Mouse (Mus musculus): Measurements from ENCODE around the gene Mrpl54.
A peak's percentile ranks its signal among the peaks of the same experiment; 100 is the strongest.

The Mrpl54 gene

DNA sequence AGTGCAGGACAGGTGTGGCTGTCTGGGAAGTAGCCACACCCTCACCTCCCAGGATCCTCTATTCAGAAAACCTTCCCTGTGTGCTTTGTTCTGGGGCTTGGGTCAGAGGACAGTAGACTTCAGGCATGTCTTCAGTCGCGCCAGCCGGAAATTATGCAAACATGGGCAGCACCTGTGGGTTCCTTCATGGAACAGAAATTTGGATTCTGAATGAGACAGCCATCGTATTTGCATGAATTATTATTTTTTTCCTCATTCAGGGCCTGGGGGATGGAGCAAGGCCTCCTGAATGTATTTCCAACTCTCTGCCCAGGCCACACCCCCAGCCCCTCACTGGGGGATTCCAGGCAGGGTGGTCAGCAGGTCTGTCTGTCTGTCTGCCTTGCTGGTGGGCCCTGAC is 5.7 kb downstream of the Mrpl54 start:
- no peak for DNase-seq (ENCODE audit: low spot score)

DNA sequence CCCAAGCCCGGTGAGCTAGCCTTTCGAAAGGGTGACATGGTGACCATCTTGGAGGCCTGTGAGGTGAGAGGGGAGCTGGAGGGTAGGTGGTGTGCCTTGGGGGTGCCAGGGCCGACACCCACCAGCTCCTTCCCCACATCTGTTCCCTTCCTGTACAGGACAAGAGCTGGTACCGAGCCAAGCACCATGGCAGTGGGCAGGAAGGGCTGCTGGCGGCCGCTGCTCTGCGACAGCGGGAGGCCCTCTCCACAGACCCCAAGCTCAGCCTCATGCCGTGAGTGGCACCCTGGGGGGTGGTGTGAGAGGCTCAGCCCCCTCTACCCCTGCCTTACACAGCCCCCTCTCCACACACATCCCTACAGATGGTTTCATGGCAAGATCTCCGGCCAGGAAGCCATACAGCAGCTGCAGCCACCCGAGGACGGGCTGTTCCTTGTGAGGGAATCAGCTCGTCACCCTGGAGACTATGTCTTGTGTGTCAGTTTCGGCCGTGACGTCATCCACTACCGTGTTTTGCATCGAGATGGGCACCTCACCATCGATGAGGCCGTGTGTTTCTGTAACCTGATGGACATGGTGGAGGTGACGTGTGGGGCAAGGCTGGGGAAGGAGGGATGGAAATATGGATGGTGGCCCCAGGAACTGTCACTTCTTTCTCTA is 7.4 kb downstream of the Mrpl54 start:
- no peak for DNase-seq (ENCODE audit: low spot score)

DNA sequence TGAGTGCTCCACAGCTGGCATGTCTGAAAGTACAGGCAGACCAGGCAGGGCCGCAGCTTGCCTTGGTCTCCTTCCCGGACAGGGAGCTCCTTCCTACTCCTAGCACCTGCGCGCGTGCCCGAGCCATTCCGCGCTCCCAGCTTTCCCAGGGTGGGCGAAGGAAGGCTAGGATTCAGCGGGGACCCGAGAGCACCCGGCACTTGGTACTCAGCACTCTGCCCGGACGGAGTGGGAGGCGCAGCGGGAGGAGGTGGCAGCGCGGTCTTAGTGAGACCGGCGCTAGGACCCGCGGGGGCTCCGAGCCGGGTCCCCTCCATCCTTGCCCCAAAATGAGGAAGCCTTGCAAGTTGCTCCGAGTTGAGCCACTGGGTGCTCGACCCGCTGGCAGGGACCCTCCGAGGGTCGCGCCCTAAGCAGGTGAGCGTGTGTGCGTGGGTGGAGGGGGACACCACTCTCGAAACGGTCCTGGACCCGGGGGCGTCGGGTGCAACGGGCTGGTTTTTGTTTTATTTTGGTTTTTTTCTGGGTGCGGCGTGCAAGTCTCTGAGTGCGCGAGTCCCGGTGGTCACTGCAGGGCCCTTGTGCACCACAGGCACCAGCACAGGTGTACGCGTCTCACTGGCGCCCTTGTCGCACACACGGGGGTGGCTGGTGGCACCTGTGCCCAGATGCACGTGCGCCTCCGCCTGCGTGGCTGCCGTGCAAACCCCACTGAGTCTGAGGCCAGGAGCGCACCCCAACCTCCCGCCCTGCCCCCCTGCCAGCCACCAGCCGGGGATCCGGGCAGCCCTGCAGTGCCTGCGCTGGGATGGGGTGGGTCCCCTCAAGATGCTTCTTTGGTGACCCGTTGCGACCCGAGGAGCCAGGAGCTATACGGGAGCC is 9.3 kb downstream of the Mrpl54 start:
- no peak for DNase-seq (ENCODE audit: low spot score)

DNA sequence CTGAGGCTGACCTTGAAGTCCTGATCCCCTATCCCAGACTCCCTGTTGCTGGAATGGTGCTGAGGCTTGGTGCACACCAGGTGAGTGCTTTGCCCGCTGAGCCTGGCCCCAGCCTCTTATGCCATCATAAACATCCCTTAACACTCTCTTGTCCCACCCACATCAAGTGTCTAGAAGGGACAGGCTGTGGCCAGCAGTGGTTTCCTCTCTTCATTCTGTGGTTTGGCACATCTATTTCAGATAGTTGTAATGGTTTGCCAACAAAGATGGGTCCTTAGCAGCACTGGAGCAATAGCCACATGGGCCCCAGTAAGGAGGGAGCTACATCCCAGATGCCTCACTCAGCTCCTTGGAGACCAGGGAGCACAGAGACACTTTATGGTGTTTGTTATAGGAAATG is 11.8 kb downstream of the Mrpl54 start:
- no peak for DNase-seq (ENCODE audit: low spot score)

DNA sequence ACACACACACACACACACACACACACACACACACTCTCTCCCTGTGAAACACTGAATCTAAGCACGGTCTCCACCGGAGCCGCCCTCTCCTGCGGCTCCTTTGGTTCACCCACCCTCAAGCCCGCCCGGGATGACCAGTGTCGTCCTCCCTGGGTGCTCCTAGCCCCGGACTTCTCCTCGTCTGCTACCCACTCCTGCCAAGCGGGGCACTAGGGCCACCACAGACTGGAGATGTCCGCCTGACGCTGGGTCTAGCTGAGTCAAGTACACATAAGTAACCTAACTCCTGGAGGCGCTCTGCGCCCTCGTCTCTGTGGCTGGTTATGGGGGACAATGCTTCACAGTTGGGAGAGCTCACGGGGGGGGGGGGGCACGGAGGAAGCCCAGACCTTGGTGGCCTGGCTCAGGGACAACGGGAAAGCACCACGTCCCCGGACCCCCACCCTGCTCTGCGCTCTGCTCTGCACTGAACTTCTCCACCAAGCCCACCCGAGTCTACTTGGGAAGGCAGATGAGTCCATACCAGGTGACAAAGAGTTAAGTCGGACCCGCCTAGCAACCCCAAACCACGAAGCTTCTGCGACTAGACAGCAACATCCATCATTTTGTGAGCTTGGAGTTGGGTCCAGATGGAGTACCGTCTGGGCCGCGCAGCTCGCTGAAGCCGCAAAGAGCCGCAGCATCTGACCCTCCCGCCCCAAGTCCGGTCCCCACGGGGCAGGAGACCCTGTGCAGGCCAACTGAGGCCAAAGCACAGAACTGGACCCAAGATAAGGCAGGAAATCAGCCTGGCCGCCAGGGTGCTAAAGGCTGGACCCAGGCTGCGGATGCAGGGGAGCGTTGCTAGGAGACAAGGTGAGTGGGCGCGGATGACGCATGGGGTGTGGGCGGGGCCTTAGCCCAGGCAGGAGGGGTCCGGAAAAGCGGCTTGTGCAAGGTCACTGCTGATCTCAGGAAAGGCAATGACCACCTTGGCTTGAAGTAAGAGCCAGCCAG is 14.0 kb downstream of the Mrpl54 start, which contains the start of gene Matk:
Gene Matk (plus strand): TSS at position 512 of the 996 bp plus-strand sequence.
- DNase-seq (ENCODE audit: low spot score), result peak; percentile 64

DNA sequence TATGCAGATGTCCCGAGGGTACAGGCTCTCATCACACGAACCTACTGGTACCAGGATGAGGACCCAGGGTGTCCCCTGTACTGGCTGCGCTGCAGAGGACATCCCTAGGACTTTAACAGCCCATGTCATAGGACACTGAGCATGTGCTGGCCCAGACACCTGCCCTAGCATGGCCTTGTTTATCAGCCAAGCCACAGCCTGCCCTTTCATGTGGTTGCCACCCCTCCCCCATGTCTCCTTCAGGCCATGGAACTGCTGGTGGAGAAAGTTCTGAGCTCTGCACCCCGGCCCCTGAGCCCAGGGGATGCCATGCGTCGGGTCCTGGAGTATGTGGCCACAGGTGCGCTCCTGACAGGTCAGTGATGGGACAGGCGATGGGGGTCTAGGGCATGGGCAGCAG is 17.3 kb downstream of the Mrpl54 start:
- no peak for DNase-seq (ENCODE audit: low spot score)

DNA sequence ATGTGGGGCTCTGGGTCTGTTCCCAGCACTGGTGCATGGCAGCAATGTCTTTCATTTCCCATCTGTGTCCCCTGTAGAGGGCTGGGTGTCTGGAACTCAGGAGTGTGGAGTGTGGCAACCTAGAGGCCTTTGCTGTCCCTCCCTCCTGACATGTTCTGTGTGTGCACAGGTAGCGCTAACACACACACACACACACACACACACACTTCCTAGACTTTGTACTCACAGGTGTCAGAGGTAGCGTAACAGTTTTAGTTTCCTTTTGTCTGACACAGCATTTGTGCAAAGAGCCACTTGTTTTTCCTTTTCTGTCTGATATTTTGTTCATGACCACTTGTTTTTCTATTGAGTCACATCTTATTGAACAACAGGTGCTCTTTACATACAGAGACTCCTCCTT is 18.9 kb downstream of the Mrpl54 start:
- DNase-seq (ENCODE audit: low spot score), result no peak

DNA sequence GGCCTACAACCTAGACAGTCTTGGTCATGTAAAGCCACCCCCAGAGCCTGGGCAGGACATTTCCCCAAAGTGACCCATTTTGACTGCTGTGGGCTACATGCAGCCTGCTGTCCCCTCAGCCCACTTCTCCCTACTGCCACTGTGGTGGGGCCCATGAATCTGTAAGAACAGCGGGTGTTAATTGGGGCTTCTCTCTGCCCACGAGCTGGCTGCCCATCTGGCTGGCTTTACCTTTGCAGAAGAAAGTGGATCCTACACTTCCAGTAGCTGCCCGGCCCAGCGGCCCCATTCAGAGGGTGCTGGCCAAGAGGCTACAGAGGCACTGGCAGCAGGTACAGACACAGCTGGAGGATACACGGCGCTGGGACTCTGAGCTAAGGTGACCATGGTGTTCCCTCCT is 21.6 kb downstream of the Mrpl54 start:
- DNase-seq (ENCODE audit: low spot score), result no peak

DNA sequence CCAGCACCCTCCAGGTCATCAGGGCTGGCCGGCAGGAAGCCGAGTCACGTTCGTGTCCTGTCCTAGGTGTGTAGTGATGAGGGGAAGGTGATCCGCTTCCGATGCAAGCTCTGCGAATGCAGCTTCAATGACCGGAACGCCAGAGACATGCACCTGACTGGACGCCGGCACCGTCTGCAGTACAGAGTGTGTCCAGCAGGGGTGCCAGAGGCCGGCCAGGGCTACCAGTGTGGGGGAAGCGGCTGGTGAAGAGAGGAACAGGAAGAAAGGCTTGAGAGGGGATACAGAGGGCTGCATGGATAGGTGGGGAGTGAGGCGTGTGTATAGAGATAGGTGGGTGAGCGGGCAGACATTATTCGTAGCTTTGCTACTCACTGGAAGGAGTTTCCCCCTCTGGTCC is 22.1 kb downstream of the Mrpl54 start:
- DNase-seq (ENCODE audit: low spot score), result no peak

DNA sequence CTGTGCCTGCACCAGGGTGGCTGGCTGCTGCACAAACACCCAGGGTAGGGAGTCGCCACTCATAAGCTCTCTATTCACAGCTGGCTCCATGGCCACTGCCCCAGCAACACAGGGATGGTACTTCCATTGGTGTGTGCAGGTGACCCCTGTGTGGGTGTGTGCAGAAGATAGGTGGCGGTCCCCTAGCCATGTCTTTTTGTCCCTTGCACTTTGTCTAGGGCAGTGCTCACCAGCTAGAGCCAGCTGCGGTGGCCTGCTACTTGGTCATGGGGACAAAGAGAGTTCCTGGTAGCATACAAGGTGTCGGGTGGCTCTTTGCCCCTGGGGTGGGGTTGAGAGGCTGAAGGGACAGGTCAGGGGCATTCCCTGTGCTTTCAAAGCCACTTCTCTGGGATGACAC is 22.6 kb downstream of the Mrpl54 start:
- no peak for DNase-seq (ENCODE audit: low spot score)

DNA sequence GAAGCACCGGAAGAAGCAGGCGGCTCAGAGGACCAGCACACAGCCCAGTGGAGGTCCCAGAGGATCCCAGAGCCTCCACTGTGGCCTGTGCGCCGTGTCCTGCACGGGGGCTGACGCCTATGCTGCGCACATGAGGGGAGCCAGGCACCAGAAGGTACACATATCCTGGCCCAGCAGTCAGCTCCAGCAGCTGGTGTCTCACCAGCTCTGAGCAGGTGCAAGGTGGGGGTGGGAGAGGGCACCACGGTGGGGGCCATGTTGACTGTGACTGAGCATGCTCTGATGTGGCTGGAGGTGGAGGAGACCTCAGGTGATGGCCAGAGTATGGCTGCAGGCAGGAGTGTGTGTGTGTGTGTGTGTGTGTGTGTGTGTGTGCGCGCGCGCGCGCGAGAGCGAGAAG is 24.7 kb downstream of the Mrpl54 start:
- DNase-seq (ENCODE audit: low spot score), result no peak

DNA sequence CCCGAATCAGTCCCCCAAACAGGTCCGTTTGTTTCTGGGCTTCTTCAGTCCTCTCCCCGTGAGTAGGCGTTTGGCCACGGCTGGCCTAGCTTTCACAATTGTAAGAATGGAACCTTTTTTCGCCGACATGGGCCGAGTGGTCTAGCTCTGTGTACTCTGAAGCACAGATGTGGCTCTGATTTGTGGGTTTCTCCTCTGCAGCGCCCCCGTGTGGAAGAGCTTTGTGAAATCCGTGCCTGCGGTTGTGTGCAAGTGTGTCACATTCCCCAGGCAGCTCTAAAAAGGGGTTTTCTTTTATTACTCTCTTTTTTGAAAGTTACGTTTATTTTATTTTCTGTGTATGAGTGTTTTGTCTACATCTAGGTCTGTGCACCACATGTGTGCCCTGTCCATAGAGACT is 25.9 kb downstream of the Mrpl54 start:
- no peak for DNase-seq (ENCODE audit: low spot score)

DNA sequence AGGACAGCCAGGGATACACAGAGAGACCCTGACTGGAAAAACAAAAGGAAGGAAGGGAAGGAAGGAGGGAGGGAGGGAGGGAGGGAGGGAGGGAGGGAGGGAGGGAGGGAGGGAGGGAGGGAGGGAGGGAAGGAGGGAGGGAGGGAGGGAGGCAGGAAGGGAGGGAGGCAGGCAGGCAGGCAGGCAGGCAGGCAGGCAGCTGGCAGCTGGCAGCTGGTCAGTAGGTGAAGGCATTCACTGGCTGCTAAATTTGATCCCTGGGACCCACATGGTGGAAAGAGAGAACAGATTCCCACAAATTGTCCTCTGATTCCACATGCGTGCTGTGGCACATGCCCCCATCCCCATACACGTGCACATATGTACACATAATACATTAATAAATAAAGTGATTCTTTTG is 28.1 kb downstream of the Mrpl54 start:
- no peak for DNase-seq (ENCODE audit: low spot score)

DNA sequence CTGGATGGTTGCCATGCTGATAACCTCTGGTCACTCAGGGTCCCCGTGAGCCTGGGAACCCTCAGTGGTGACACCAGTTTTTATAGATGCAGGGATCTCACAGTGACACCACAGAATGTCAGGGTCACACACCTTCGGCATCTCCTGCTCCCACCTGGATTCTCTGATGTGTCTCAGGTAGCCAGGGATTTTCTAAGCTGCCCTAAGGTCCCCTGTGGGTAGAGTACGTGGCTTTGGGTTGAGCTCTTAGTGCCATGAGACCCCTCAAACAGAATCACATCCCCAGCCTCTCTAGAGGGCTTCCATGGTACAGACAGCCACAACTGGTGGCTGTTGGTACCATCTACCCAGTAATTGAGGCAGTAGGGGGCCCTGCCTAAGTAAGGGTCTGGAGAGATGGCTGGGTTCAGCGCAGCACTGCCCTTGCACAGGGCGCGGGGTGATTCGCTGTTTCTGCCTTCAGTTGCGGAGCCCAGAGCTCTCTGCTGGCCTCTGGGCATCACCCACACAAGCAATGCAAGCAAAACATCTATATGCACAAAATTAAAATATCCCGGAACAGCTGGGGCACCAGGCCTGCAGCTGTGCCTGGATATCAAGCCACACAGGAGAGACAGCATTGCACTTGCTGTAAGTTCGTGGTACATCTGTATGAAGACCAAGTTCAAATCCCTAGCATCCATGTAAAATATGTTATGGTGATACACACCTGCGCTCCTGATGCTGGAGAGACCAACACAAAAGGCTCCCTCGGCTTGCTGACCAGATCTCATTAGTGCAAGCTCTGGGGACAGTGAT is 30.1 kb downstream of the Mrpl54 start:
- DNase-seq (ENCODE audit: low spot score), result no peak

DNA sequence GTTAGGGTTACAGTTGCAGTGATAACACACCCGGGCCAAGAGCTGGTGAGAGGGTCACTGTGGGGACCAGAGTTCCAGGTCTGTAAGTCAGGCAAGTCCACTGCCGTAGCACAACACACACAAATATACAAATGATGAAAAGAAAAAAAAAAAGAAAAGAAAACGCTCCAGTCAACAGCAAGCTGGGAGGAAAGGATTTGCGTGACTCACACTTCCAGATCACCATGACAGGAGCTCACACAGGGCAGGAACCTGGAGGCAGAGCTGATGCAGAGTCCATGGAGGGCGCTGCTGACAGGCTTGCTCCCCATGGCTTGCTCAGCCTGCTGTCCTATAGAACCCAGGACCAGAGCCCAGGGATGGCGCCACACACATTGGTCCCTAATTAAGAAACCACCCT is 32.5 kb downstream of the Mrpl54 start:
- DNase-seq (ENCODE audit: low spot score), result no peak

DNA sequence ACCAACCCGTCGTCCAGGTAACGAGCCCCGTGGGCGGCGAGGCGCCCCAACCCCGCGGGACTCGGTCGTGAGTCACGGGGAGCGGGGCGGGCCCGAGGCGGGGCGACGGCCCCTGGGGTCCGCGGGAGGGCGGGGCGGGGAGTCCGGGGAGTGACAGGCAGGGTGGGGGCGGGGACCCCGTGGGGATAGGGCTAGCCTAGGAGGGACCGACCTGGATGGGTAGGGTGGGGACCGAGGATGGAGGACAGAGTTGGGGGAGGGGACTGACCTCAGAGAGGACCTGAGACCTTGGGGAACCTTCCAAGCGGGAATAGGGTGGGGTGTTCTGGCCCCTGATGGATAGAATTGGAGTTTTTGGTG is 33.5 kb downstream of the Mrpl54 start:
- no peak for DNase-seq (ENCODE audit: low spot score)

DNA sequence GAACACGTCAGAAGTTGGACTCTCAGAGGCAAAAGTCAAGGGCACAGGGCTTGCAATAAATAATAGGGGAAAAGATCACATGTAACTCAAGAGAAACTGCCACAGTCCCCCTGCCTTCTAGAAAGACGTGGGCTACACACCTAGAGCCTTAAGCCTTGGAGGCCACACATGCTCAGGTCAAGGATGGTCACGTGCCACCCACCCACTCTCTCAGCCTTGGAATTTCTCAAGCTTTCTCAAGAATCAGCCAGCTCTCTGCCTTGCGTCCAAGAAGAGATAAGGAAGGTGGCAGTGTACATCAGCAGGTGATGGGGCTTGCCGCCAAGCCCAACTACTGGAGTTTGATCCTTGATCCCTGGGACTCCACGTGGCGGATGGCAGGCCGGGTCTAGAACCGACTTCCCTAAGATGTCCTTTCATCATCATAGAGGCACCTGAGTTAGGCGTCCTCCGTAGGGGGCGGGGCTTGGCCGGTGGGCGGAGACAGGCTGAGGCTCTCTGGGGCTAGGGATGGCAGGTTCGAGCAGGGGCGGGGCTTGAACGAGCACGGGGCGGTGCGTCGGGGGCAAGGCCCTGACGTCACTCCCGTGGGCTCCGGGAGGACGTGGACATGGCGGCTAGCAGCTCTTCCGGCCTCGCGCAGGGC is 34.0 kb downstream of the Mrpl54 start, which contains the start of gene Zfr2:
Gene Zfr2 (plus strand): TSS at position 576 of the 646 bp plus-strand sequence.
- DNase-seq (ENCODE audit: low spot score), result peak; percentile 92

DNA sequence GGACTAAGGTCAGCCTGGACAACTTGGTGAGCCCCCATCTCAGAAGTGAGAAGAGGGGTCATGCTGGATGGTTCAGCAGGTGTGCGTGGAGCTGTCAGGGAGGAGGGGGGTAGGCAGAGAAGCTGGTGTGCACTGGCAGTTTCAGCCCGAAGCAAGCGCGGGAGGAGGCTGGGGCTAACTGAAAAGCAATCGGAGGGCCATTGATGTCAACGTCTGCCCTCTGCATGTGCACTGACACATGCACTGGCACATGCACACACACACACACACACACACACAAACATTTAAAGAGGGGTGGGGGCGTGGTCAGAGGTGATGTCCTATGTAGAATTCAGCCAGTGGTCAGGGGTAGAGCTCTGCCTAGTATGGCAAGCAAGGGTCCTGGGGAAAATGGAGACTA is 35.3 kb downstream of the Mrpl54 start:
- DNase-seq (ENCODE audit: low spot score), result no peak

DNA sequence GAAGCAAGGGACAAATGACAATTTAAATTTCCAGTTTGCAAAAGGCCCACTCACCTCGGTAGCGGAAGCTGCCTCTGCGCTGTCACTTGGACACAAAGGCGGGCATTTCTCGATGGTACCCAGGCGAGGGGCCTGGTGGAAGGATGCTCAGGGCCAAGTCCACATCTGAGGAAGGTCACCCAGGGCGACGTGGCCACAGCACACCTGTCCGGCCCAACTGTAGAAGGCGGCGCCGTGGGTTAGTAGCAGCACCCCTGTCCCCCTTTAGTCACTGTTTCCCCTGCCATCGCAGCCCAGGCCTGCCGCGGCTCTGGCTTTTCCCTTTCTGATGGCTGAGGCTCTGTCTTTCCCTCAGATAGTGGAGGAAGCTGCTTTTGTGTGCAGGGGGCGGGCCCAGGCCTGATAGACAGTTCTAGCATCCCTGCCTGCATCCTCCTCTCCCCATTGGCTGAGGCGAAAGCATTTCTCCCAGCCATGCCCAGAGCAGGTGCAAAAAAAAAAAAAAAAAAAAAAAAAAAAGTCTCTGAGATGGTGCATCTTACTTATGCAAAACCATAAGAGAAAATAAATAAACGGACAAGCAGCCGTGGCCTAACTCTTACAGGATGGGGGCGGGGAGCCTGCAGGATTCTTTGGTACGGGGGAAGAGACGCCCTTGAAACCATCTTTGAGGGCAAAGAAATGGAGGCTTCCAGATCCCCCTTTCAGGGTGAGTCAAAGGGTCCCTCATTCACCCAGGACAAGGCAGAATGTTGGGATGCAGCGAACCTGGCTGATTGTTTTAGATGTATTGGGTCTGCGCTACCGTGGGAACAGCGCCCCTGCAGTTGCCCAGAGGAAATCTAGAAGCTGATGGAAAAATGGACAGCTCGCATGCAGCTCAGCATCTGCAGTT is 36.0 kb downstream of the Mrpl54 start, which contains the start of gene Atcay:
Gene Atcay (minus strand): TSS at position 396 of the 895 bp plus-strand sequence.
- no peak for DNase-seq (ENCODE audit: low spot score)

All from testis, postnatal 14 days (tissue).